Mouse (Mus musculus): Measurements from ENCODE around the gene Ifitm3.
A peak's percentile ranks its signal among the peaks of the same experiment; 100 is the strongest.
"Not testable (repeated sequence)": the region's sequence is repeated elsewhere in the genome, so short reads cannot be mapped to it uniquely, and the experiment has no call there.

Ifitm3 gene

GRCm38 (mm10) chr7:141000881-141001708, 9.5 kb downstream of the Ifitm3 start:
- no peak for DNase-seq (ENCODE audit: low read depth, low spot score)

DNA sequence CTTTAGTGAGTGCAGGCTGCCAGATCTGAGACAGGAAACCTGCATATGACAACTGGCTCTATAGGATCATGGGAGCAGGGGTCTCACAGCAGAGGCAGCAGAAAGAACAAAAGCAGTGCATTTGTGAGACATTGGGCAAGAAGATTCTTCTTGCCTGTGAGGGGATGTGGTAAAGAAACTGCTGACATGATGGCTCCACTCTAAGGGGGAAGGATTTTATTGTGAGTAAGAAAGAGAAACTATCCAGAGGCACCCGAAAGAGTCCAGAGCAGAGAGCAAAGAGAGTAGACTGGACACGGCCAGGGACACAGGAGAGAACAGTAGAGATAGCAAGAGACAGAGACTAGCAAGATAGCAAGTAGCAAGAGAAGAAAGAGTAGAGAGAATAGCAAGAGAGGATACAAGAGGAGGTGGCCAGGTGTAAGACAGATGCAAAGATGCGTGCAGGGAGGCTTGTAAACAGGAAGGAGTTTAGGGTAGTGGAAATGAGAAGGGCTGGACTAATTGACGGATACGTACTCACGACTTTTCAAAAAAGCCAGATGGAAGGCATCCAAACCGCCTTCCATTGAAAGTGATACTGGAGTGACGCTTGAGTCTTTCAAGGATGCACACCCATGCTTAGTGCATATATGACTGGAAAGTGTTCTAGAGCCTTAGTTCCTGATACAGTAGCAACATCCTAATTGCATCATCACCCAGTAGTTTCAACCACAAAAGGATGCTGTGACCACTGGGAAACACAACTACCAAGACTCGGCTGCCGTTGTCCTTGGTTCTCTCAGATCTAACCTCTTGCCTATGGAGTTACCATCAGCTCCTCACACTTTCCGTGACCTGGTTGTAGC, 11.5 kb downstream of the Ifitm3 start:
- no peak for DNase-seq (ENCODE audit: low read depth, low spot score)

DNA sequence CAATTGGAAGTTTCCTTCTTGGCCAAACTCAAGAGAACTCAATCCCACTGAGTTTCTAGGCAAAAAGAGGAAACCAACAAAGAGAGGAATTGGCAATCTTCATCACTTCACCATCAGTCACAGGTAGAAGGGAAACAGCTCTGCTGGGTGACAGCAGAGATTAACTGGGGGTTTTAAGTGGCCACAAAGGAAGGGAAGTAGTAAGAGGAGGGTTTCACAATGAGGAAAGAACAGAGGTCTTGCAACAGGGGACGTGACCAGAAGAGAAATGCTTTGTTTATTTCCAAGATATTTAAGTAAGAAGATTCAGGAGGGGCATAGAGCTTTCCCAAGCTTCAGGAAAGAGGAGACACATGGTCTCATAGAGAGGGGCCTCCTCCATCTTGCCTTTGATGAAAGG, 12.8 kb downstream of the Ifitm3 start:
- DNase-seq (ENCODE audit: low read depth, low spot score) = no peak

GRCm38 (mm10) chr7:140991117-140991689, 19.4 kb downstream of the Ifitm3 start:
- peak; percentile 56 for DNase-seq (ENCODE audit: low read depth, low spot score)

DNA sequence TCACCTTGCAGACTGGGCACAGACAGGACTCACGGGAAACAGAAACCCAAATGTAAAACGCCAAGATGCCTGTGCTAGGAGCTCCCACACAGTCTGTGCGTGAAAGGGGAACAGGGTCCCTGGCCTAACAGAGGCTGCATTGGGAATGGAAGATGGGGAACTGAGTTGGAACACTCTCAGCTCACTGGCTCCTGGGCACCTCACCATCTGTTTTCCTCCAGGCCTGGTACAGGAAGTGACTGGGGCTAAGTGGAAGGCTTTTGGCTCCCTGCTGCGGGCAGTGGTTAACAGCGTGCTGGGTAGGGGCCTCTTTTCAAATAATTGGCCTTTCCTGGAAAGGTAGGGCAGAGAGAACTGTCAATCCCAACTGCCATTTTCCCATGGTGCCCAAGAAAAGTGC, 19.9 kb downstream of the Ifitm3 start:
- DNase-seq (ENCODE audit: low read depth, low spot score) = no peak

DNA sequence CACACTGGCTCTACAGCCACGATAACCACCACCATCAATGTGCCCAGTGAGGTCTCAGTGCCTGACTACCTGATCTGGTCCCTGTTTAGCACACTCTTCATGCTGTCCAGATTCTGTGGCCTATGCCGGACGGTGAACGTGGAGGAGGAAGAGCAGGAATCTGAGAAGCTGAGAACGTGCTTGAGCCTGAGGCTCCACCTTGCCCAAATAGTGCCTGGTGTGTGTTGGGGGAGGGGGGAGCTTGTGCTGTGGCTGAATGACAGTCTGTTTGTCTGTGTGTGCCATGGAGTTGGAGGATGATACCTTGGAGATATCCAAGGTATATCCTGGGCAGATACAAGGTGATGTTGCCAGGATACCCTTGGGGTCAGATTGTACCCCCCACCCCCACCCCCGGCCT, 20.4 kb downstream of the Ifitm3 start:
- no peak for DNase-seq (ENCODE audit: low read depth, low spot score)

- peak; percentile 77 for DNase-seq (ENCODE audit: low read depth, low spot score)
Measured at GRCm38 (mm10) chr7:140989022-140989421, 21.5 kb downstream of the Ifitm3 start.

GRCm38 (mm10) chr7:140987182-140988138, 23.1 kb downstream of the Ifitm3 start:
- no peak for DNase-seq (ENCODE audit: low read depth, low spot score)

GRCm38 (mm10) chr7:140982971-140983370, 27.6 kb downstream of the Ifitm3 start:
- DNase-seq (ENCODE audit: low read depth, low spot score) = no peak

GRCm38 (mm10) chr7:140981704-140982103, 28.9 kb downstream of the Ifitm3 start:
- DNase-seq (ENCODE audit: low read depth, low spot score) = no peak

DNA sequence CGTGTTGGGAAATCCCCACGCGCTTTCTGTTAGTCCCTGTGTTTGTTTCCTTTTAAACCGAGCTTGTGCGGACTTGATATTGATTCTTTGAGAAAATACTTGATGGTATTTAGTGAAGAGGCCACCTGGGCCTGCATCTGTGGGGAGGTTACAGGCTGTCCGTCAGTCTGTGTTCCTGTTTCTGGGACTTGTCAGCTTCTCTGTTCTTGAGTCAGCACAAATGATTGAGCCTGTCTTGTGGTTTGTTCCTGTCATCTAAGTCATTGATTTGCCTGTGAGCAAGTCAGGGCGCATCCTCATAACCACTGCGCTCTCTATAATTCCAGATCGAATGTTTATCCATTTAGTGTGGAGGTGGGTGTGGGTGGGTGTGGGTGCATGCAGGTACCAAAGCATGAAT, 33.9 kb downstream of the Ifitm3 start:
- not testable (repeated sequence) for DNase-seq (ENCODE audit: low read depth, low spot score)

DNA sequence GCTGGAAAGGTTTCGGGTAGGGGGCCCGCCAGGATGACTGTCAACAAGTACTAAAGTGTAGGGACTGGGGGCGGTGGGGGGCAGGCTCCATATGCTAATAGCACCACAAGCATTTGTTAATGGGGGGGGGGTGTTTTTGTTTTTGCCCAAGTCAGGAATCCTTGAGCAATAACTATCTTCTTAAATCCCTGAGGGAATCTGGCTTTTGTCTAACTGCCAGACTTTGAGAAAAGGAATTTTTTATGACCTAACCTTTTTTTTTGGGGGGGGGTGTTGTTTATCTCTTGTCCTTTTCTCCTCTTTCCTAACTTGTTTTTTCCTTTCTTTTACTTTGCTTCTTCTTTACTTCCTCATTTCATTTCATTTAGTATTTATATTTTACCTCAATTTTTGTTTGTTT, 35.1 kb downstream of the Ifitm3 start:
- DNase-seq (ENCODE audit: low read depth, low spot score) = no peak

GRCm38 (mm10) chr7:140974940-140975339, 35.6 kb downstream of the Ifitm3 start:
- peak; percentile 66 for DNase-seq (ENCODE audit: low read depth, low spot score)

- peak; percentile 94 for DNase-seq (ENCODE audit: low read depth, low spot score)
Measured at GRCm38 (mm10) chr7:140973396-140974165, 37.0 kb downstream of the Ifitm3 start.

DNA sequence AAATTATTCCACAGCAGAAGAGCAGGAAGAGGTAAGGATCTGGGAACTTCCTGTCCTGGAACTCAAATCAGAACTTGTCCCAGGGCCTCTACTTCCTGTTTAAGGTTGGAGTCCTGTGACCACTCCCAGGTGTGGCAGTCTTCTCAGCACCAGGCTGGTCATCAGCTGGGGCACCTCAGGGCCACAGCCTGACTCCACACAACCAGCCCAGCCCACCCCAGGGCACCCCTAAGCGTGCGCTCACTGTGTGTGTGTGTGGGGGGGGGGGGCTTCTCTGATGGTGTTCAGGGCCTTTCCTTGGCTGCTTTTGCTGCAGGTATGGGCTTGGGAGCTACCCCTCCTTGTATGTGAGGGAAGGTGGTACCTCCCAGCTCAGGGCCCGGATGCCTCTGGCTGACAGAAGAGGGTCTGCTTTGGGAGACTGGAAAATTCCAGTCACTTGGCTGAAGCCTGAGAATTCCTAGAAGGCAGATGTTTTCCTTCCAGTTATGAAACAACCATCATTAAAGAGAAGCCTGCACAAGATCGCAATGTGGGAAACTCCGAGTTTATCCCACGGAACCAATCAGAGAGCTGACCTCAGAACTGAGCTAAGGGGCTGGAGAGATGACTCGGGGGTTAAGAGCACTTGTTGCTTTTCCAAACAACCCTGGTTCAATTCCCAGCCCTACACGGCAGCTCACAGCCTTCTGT, 38.9 kb downstream of the Ifitm3 start:
- no peak for DNase-seq (ENCODE audit: low read depth, low spot score)

- no peak for DNase-seq (ENCODE audit: low read depth, low spot score)
Measured at GRCm38 (mm10) chr7:140970931-140971330, 39.6 kb downstream of the Ifitm3 start.

- not testable (repeated sequence) for DNase-seq (ENCODE audit: low read depth, low spot score)
Measured at GRCm38 (mm10) chr7:140968710-140969109, 41.9 kb downstream of the Ifitm3 start.

GRCm38 (mm10) chr7:140967862-140968591, 42.5 kb downstream of the Ifitm3 start:
- peak; percentile 91 for DNase-seq (ENCODE audit: low read depth, low spot score)

DNA sequence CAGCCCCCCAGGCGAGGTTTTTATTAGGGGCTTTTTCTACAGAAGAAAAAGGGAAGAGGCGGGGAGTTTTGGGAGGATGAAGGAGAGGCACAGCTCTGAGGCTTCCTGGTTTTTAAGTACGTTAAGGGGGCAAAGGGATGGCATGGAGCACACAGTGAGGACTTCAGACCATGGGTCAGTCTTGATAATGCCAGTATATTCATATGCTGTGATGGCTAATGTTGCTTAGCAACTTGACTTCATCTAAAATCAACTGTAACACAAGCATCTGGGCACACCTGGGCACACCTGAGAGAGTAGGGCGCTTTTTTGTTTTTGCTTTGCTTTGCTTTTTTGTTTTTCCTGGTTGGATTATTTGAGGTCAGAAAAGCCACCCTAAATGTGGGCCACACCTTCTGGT, 43.6 kb downstream of the Ifitm3 start, which contains the start of gene Ifitm1:
Gene Ifitm1, plus strand, starts transcription at position 301 of the 400 bp plus-strand sequence.
- no peak for DNase-seq (ENCODE audit: low read depth, low spot score)
